Mouse (Mus musculus) spleen, adult 2 months (tissue): ENCODE measurements around the gene Dydc1.

Experiments used
- CTCF ChIP-seq: fragments of 200-500 bp; IDR thresholded peaks from 2 replicates; pipeline ENCODE4 v1.5.1; 2011; ENCODE audit warnings: mild to moderate bottlenecking, inconsistent platforms; ENCODE audit not compliant: insufficient read depth, insufficient read length, insufficient replicate concordance; ENCODE audit errors: extremely low read depth
- POLR2A ChIP-seq: fragments of 200-500 bp; IDR thresholded peaks from 2 replicates; pipeline ENCODE4 v1.6.1; 2011; ENCODE audit warnings: low read depth, low read length, inconsistent platforms

DNA sequence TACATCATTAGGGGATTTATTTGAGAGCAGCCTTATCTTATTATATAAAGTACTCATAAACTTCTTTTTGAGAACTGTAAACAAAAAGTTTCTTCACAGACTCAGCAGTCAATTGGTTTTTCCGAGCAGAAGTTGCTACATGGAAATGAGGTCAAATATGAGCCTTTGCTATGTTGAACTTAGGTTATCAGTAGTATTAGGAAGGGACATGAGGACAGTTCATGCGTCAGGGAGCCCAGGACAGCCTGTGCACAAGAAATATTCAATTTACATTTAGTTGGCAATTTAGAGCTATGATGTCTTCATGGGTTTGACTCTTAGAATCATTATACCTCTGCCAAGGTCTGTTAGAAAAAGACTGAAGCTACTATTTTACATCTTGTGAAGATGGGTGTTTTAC lies 29.6 kb downstream of the Dydc1 start:
- TF ChIP-seq CTCF (no peak), POLR2A (no peak)
